Mouse (Mus musculus) left cerebral cortex, adult 11 months (tissue): Measurements from ENCODE around the gene Fat3.

Experiments
- DNase-seq: peaks from one replicate; pipeline ENCODE4 v3.0.0; 2022; ENCODE audit warnings: low spot score

Gene Fat3

DNA sequence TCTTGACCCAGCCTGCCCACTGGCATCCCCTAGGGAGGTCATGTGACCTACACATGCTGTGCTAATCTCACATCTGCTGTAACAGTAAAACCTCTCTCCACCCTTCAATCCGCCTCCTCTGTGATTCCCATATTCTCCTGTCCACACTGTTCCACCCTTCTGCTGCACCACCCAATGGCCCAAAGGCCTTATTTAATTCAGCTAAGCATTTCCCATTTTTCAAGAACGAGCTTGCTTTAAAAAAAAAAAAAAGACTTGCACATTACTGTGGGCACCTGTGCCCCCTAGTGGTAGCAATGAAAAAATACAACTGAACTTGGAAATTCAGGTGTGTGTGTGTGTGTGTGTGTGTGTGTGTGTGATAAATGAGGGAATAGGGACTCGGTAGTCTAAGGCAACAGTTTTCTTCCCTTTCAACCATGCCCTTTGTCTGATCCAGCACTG is 620.9 kb downstream of the Fat3 start:
- DNase-seq = no peak

DNA sequence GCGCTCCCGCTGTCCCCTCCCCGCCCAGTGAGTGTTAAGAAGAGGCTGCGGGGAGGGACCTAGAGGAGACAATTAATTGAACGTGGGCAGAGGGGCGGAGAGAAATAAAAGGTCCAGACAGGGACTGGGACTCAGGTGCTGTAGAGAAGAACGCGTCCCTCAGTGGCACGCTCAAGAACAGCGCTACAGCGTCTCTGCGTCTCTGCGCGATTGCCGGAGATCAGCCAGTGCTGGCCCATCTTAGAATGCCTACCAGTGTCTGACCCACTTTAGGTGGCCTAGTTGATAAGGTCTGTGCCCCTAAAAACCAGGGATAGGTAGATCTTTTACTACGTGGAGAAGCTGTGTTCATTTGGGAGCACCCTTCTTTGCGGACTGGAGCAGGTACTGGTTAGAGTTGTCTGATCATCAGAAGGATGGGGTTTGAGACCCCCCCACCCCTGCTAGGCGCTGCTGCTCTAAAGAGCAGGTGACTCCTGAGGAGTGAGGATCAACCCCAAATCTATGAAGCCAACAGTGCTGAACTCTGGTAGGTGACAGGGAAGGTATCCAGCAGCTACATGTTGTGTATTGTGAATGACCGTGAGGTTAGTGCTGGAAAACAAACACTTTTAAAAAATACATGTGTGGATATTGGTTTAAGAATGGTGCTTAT is 626.5 kb downstream of the Fat3 start, which contains the start of gene Mtnr1b:
Gene Mtnr1b (minus strand): TSS at position 51 of the 655 bp plus-strand sequence.
- no peak for DNase-seq

DNA sequence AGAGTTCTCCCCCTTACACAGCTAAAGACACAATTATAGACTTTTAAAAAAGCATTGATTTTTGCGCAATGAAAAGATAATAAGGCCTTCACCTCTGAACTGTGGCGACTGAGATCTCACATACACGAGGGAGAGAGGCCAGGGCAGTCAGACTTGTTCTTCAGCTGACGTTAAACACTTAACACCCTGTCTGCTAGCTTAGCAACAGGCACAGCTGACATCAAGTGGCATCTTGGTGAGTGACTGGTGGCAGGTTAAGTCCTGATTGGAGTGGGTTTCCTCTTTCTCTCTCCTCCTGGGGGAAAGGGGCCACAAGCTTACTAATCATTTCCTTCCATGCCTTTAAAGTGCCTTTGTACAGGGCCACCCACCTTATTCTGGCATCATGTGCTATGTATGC is 631.1 kb downstream of the Fat3 start:
- no peak for DNase-seq

DNA sequence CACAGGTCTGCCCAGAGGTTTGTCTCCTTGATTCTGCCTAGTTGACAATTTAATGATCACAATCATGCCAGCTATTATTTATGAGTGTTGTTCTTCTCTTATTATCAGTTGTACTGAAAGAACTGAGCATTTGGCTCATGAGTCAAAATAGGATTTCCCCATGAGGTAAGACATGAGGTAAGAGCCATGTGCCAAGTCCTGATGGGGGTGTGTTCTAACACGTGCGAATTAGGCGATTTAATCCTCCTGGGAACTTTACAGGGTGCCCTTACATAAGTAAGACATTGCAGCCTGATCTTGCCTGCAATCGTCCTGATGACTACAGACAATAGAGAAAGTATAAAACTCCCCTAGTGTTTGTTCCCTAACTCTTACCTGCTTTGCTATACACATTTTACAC is 631.6 kb downstream of the Fat3 start:
- no peak for DNase-seq

DNA sequence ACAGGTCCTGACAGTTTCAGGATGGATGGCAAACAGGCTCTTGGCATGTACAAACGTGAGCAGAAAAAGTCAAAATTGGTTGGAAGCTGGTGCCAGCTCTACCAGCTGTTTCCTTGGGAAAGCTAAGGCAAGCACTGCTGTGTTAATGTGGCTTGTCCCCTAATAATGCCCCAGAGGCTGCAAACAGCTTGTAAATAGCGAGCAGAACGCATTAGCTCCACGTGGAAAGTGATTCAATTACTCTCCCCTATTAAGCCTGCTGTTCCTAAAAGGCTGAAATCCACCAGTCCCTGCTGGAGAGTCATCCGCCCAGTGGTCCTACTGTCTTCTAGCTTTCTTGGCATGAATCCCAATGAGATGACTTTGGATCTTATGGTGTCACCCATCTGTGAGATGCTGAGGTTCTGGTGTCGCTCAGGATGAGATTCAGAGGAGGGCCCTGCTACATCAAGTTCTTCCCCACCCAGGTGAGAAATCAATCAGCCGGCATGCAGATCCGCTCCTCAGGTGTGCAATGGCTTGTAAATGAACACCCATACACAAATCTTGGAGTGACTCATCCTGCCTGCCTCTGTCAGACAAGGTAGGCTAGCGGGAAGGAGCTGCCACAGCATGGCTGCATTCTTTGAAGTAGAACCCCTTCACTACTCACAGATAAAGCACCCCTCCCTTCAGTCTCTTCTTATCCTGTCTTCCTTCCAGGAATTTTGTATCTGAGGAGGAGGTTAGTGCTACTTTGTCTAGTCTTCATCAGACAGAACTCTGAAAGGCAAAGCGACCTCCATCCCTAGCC is 634.6 kb downstream of the Fat3 start:
- DNase-seq = no peak

DNA sequence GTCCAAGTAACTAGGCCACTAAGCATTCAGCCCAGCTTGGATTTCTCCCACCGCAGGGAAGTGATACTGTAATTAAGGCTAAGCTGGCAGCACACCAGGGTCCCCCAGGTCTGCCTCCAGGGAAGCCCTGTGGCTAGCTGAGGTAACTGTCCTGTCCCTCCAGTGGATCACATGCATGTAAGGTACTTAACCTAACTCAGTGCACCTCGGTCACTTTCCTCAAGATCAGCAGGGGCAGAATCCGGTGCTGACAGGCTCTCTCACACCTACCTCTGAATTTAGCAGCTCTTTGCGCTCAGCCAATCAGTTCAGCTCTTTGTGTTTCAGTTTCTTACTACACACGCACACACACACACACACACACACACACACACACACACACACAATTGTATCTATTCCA is 639.7 kb downstream of the Fat3 start:
- no peak for DNase-seq
